Mouse (Mus musculus): ENCODE measurements around the gene Nagk. TPM values are rescaled to one million over a fixed set of nuclear protein-coding genes. Genes with fewer than 3 reads are reported as not detected.

Gene Nagk
- polyA plus RNA-seq, 1 experiment from 2014 or later: 51.6 TPM

GRCm38 (mm10) chr6:83846141-83846540 lies 51.4 kb downstream of the Nagk start:
- Histone ChIP-seq H3K9me3 (replicated peaks) (no peaks in the 10 kb centered on the region), H3K4me1 (replicated peaks) (no peaks in the 10 kb centered on the region), H3K27me3 (replicated peaks) (no peaks in the 10 kb centered on the region), H3K27ac (ENCODE audit: poor library complexity, severe bottlenecking) (no peak overlapping the region), H3K4me3 (no peak overlapping the region), H3K36me3 (no peaks in the 10 kb centered on the region), H3K4me2 (no peak overlapping the region), H3K9ac (no peak overlapping the region)
- no peak for ATAC-seq (ENCODE audit: insufficient number of reproducible peaks, low FRiP score)
- 83% methylated on average over 2 of the region's 2 CpGs for WGBS

- Histone ChIP-seq H3K4me2 (no peak overlapping the region), H3K4me3 (no peak overlapping the region), H3K27ac (ENCODE audit: poor library complexity, severe bottlenecking) (no peak overlapping the region), H3K27me3 (replicated peaks) (no peaks in the 10 kb centered on the region), H3K9ac (no peak overlapping the region), H3K9me3 (replicated peaks) (no peaks in the 10 kb centered on the region), H3K4me1 (replicated peaks) (no peaks in the 10 kb centered on the region), H3K36me3 (no peaks in the 10 kb centered on the region)
- no peak for ATAC-seq (ENCODE audit: insufficient number of reproducible peaks, low FRiP score)
- 84% methylated on average over 2 of the region's 2 CpGs for WGBS
These were observed 54.7 kb downstream of the Nagk start for GRCm38 (mm10) chr6:83849446-83849845.

Other genes starting within 250 kb of the Nagk start
- 24.4 and 25.8 TPM in 2 replicates for gene Stambp, start 222.3 kb upstream of the Nagk start, polyA plus RNA-seq (2016; fragmentation: Nextera tagmentation; extraction: Ambion mirVana)
- gene Clec4f, start 138.8 kb upstream of the Nagk start, polyA plus RNA-seq (2016; fragmentation: Nextera tagmentation; extraction: Ambion mirVana): 0.33 and 0.40 TPM in 2 replicates
- gene Cd207, start 117.1 kb upstream of the Nagk start, polyA plus RNA-seq (2016; fragmentation: Nextera tagmentation; extraction: Ambion mirVana): not detected in 2 replicates
- 0.14 TPM in 1 of 2 replicates, not detected in the other for gene Vax2, start 83.7 kb upstream of the Nagk start, polyA plus RNA-seq (2016; fragmentation: Nextera tagmentation; extraction: Ambion mirVana)
- gene Atp6v1b1, start 52.0 kb upstream of the Nagk start, polyA plus RNA-seq (2016; fragmentation: Nextera tagmentation; extraction: Ambion mirVana): not detected in 2 replicates
- gene Ankrd53, start 32.3 kb upstream of the Nagk start, polyA plus RNA-seq (2016; fragmentation: Nextera tagmentation; extraction: Ambion mirVana): not detected in 2 replicates
- gene Tex261, start 19.2 kb upstream of the Nagk start, polyA plus RNA-seq (2016; fragmentation: Nextera tagmentation; extraction: Ambion mirVana): 67.7 and 76.3 TPM in 2 replicates
- 12.2 and 13.6 TPM in 2 replicates for gene Paip2b, start 36.8 kb downstream of the Nagk start, polyA plus RNA-seq (2016; fragmentation: Nextera tagmentation; extraction: Ambion mirVana)
- gene Zfp638, start 72.1 kb downstream of the Nagk start, polyA plus RNA-seq (2016; fragmentation: Nextera tagmentation; extraction: Ambion mirVana): 53.2 and 56.0 TPM in 2 replicates
- 17.6 and 17.9 TPM in 2 replicates for gene Dysf, start 213.6 kb downstream of the Nagk start, polyA plus RNA-seq (2016; fragmentation: Nextera tagmentation; extraction: Ambion mirVana)